Mouse (Mus musculus) liver, embryonic 11.5 days (tissue): ENCODE data around the gene Atrn. TPM values are rescaled to one million over a fixed set of nuclear protein-coding genes. Genes with fewer than 3 reads are reported as not detected.

Experiments
- ATAC-seq: fragments of 200-750 bp; cut with Nextera tagmentation; replicated peaks from 2 replicates; pipeline ENCODE4 v1.8.0; 2017; ENCODE audit warnings: moderate number of reproducible peaks, mild to moderate bottlenecking, moderate TSS enrichment, moderate library complexity; ENCODE audit not compliant: low FRiP score
- DNase-seq: peaks from one replicate; pipeline ENCODE4 v3.0.0-alpha.2; 2017; ENCODE audit warnings: low spot score
- H3K27ac ChIP-seq: fragments of 300-500 bp; sonication (generic); 2 replicates; pipeline ENCODE4 v1.5.1; 2014; ENCODE audit warnings: mild to moderate bottlenecking, low read depth, low read length, control low read depth
- H3K27me3 ChIP-seq: fragments of 300-500 bp; sonication (generic); replicated peaks from 2 replicates; pipeline ENCODE4 v1.6.1; 2014; ENCODE audit warnings: low read length, mixed read lengths; ENCODE audit not compliant: control insufficient read depth, insufficient read depth
- H3K36me3 ChIP-seq: fragments of 300-500 bp; sonication (generic); 2 replicates; pipeline ENCODE4 v1.6.1; 2014; ENCODE audit warnings: mild to moderate bottlenecking, low read length, moderate library complexity, mixed read lengths; ENCODE audit not compliant: control insufficient read depth, insufficient read depth
- H3K4me1 ChIP-seq: fragments of 300-500 bp; sonication (generic); replicated peaks from 2 replicates; pipeline ENCODE4 v1.6.1; 2014; ENCODE audit warnings: low read length, mixed read lengths; ENCODE audit not compliant: control insufficient read depth, insufficient read depth
- H3K4me2 ChIP-seq: fragments of 300-500 bp; sonication (generic); 2 replicates; pipeline ENCODE4 v1.6.1; 2014; ENCODE audit warnings: mild to moderate bottlenecking, control low read depth, moderate library complexity
- H3K4me3 ChIP-seq: fragments of 300-500 bp; sonication (generic); 2 replicates; pipeline ENCODE4 v1.5.1; 2014; ENCODE audit warnings: low read depth, low read length, control low read depth
- H3K9ac ChIP-seq: fragments of 300-500 bp; sonication (generic); 2 replicates; pipeline ENCODE4 v1.6.1; 2014; ENCODE audit warnings: low read depth, low read length, control low read depth
- H3K9me3 ChIP-seq: fragments of 300-500 bp; sonication (generic); 2 replicates; pipeline ENCODE4 v1.6.1; 2016; ENCODE audit warnings: low read length, inconsistent platforms, mixed read lengths; ENCODE audit not compliant: control insufficient read depth
- WGBS: fragments of 180-500 bp; shearing (Covaris S2); extraction: QIAGEN DNeasy Blood & Tissue Kit; methylation state at CpG from one replicate; pipeline ENCODE4 v1.1.7; 2014; 5-methylcytosine and 5-hydroxymethylcytosine counted together
- polyA plus RNA-seq: library from polyadenylated mRNA; unstranded; fragments of >200 nt; fragmentation: Nextera tagmentation; extraction: Ambion mirVana; gene quantifications from 2 replicates; pipeline ENCODE4 v1.2.1, GENCODE M21; 2014

Gene Atrn
- polyA plus RNA-seq, 1 experiment from 2014 or later, result 7.0 TPM

DNA sequence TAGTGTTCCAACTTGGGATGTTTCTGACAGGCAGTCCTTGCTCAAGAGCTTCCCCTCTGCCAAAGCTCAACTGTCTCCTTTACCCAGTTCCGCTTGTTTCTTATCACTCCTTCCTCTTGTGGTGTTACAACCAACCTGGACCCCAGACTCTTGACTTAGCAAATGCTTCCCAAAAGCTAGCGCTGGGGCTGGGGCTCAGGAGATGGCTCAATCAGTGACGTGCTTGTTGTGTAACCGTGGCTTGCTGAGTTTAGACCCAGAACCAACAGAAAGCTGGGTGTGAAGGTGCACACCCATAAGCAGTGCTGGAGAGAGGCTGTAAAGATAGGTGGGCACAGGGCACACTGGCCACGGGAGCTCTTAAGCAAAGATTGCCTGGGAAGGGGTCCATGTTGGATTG is 23.7 kb downstream of the Atrn start:
- WGBS, result 50% methylated on average over 5 of the region's 5 CpGs
- H3K4me2 ChIP-seq, result no peak overlapping the region
- H3K9me3 ChIP-seq, result no peaks in the 10 kb centered on the region
- H3K9ac ChIP-seq, result no peak overlapping the region
- ATAC-seq, result no peak
- H3K27me3 ChIP-seq, result no peaks in the 10 kb centered on the region
- no peak for DNase-seq
- no peak overlapping the region for H3K27ac ChIP-seq
- no peaks in the 10 kb centered on the region for H3K4me1 ChIP-seq
- no peak overlapping the region for H3K4me3 ChIP-seq
- H3K36me3 ChIP-seq, result no peaks in the 10 kb centered on the region

GRCm38 (mm10) chr2:130932865-130933264 is 26.6 kb downstream of the Atrn start:
- H3K4me1 ChIP-seq, result no peaks in the 10 kb centered on the region
- ATAC-seq, result no peak
- H3K36me3 ChIP-seq, result no peaks in the 10 kb centered on the region
- H3K9ac ChIP-seq, result no peak overlapping the region
- no peak for DNase-seq
- H3K27me3 ChIP-seq, result no peaks in the 10 kb centered on the region
- H3K4me3 ChIP-seq, result no peak overlapping the region
- 76% methylated on average over 12 of the region's 12 CpGs for WGBS
- no peaks in the 10 kb centered on the region for H3K9me3 ChIP-seq
- no peak overlapping the region for H3K27ac ChIP-seq
- H3K4me2 ChIP-seq, result no peak overlapping the region

- Histone ChIP-seq H3K9ac (no peak overlapping the region), H3K27me3 (no peaks in the 10 kb centered on the region), H3K4me3 (no peak overlapping the region), H3K4me2 (no peak overlapping the region), H3K36me3 (no peaks in the 10 kb centered on the region), H3K9me3 (no peaks in the 10 kb centered on the region), H3K27ac (no peak overlapping the region), H3K4me1 (no peaks in the 10 kb centered on the region)
- 73% methylated on average over 2 of the region's 2 CpGs for WGBS
- DNase-seq (no peak), ATAC-seq (no peak)
These were observed 43.5 kb downstream of the Atrn start for GRCm38 (mm10) chr2:130949781-130950180.

DNA sequence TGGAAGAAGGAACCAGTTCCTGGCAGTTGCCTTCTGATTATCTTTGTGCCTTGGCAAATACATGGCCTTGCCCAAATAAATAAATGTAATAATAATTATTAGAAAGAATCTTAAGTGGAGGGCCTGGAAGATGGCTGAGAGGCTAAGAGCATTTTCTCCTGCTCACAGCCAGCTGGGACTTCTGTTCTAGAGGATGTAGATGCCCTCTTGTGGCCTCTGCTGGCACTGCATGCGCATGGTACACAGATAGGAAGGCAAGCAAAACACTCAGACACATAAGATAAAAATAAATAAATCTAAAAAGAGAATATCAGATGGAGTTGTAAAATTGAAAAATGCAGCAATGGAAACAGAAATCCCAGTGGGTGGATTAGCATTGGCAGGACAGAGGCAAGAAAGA is 44.3 kb downstream of the Atrn start:
- 2% methylated on average over 1 of the region's 1 CpGs for WGBS
- no peak overlapping the region for H3K4me3 ChIP-seq

GRCm38 (mm10) chr2:130958906-130959305 is 52.6 kb downstream of the Atrn start:
- Histone ChIP-seq H3K4me3 (no peak overlapping the region), H3K9ac (no peak overlapping the region), H3K36me3 (no peaks in the 10 kb centered on the region), H3K27me3 (no peaks in the 10 kb centered on the region), H3K4me1 (no peaks in the 10 kb centered on the region), H3K27ac (no peak overlapping the region), H3K9me3 (no peaks in the 10 kb centered on the region), H3K4me2 (no peak overlapping the region)
- DNase-seq, result no peak
- ATAC-seq, result no peak
- WGBS, result 85% methylated on average over 2 of the region's 2 CpGs

More for the DNA sequence above, 44.3 kb downstream of the Atrn start:
- DNase-seq (peak; percentile 66), ATAC-seq (no peak)
- Histone ChIP-seq H3K36me3 (no peaks in the 10 kb centered on the region), H3K4me1 (no peaks in the 10 kb centered on the region), H3K9me3 (no peaks in the 10 kb centered on the region), H3K4me2 (no peak overlapping the region), H3K27ac (no peak overlapping the region), H3K9ac (no peak overlapping the region), H3K27me3 (no peaks in the 10 kb centered on the region)

- Histone ChIP-seq H3K9ac (no peak overlapping the region), H3K27ac (no peak overlapping the region), H3K9me3 (no peaks in the 10 kb centered on the region), H3K4me1 (no peaks in the 10 kb centered on the region), H3K4me2 (no peak overlapping the region), H3K36me3 (no peaks in the 10 kb centered on the region; the same call in 1 of the 2 replicates), H3K27me3 (no peaks in the 10 kb centered on the region), H3K4me3 (no peak overlapping the region)
- ATAC-seq, result no peak
- DNase-seq, result no peak
These were observed 55.6 kb downstream of the Atrn start for GRCm38 (mm10) chr2:130961851-130962250.

DNA sequence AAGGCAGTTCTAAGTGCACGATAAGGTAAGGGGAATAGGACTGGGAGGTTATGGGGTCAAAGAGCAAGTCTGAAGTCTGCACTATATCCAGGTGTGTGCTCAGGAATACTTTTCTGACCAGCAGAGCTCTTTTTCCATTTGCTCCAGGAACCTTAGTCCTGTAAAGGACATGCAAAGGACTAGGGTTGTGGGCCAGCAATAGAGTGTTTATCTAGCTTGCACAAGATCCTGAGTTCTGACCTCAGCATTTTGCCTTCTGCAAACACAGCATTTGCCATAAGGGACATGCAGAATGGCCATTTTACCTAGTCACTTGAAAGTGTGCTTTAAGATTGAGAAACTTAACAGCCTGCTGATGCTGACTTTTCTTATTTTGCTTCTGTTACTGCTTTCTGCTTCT is 58.7 kb downstream of the Atrn start:
- H3K27me3 ChIP-seq, result no peaks in the 10 kb centered on the region
- H3K9ac ChIP-seq, result no peak overlapping the region
- no peak overlapping the region for H3K27ac ChIP-seq
- ATAC-seq (no peak), DNase-seq (no peak)
- H3K9me3 ChIP-seq, result no peaks in the 10 kb centered on the region
- no peak overlapping the region for H3K4me3 ChIP-seq
- no peaks in the 10 kb centered on the region; the same call in 1 of the 2 replicates for H3K36me3 ChIP-seq
- H3K4me2 ChIP-seq, result no peak overlapping the region
- no peaks in the 10 kb centered on the region for H3K4me1 ChIP-seq
- 82% methylated on average over 1 of the region's 1 CpGs for WGBS

DNA sequence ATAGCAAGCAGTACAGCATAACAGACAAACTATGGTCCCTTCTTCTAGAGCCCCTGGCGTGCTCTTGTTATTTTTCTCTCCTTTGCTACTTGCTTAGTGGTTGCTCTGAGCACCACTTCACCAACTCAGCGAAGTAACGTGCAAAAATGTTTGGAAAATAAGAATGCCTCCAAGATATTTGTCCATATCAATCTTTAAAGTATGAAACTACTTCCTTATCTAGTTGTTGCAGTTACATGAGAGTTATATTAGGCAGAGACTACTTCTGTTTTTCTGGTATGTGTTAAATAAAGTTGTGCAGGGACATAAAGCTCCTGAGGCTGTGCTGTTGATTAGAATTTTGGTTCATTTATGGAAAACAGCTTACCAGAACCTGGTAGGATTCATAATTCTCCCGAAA is 64.7 kb downstream of the Atrn start:
- WGBS, result 63% methylated on average over 4 of the region's 4 CpGs
- no peaks in the 10 kb centered on the region for H3K9me3 ChIP-seq
- no peak for DNase-seq
- H3K4me3 ChIP-seq, result no peak overlapping the region
- H3K4me1 ChIP-seq, result peaks cover 21% of the 10 kb centered on the region
- peak; percentile 21; the same call in 1 of the 2 replicates for ATAC-seq
- H3K27me3 ChIP-seq, result no peaks in the 10 kb centered on the region
- no peak overlapping the region for H3K9ac ChIP-seq
- no peak overlapping the region for H3K4me2 ChIP-seq
- H3K36me3 ChIP-seq, result no peaks in the 10 kb centered on the region
- H3K27ac ChIP-seq, result 0 out of 2 replicates have a peak overlapping the region, but pooled peaks have one; percentile 41

DNA sequence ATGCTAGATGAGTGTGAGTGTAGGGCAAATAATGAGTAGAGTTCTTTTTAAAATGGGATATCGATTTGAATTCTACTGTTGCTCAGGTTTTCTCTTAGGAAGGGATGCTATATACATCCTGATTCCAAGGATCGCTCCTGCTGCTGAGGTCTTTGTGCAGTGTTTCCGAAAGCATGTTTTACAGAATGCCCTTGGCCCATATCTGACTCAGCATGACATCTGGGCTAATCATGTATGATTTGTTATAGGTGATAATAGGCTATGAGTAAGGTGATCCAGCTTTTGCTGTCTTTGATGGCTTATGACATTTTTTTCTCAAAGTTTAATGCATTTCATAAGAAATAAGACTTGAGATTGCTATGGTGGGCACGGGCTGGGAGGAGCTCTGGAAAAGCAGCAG is 66.1 kb downstream of the Atrn start:
- no peak overlapping the region for H3K9ac ChIP-seq
- H3K4me2 ChIP-seq, result no peak overlapping the region
- 80% methylated on average over 4 of the region's 4 CpGs for WGBS
- no peaks in the 10 kb centered on the region for H3K9me3 ChIP-seq
- H3K27ac ChIP-seq, result no peak overlapping the region
- H3K36me3 ChIP-seq, result no peaks in the 10 kb centered on the region
- peaks cover 26% of the 10 kb centered on the region for H3K4me1 ChIP-seq
- no peaks in the 10 kb centered on the region for H3K27me3 ChIP-seq
- ATAC-seq, result no peak
- no peak for DNase-seq
- H3K4me3 ChIP-seq, result no peak overlapping the region
